Mouse (Mus musculus) cerebellum, adult 2 months (tissue): ENCODE results near the gene Cachd1. TPM values are rescaled to one million over a fixed set of nuclear protein-coding genes. Genes with fewer than 3 reads are reported as not detected.

Source experiments
- DNase-seq, 2 experiments: peaks; one replicate each; pipeline ENCODE4 v3.0.0; 2021
- H3K27ac ChIP-seq: fragments of 200-500 bp; 2 replicates; pipeline ENCODE4 v1.5.1; 2012; ENCODE audit warnings: low read length, control low read depth, inconsistent platforms; ENCODE audit not compliant: insufficient read depth
- H3K27me3 ChIP-seq: fragments of 200-500 bp; 2 replicates; pipeline ENCODE4 v1.6.1; 2012; ENCODE audit warnings: inconsistent platforms, mild to moderate bottlenecking, low read length, moderate library complexity; ENCODE audit not compliant: control insufficient read depth, insufficient read depth
- H3K4me1 ChIP-seq: fragments of 200-500 bp; 2 replicates; pipeline ENCODE4 v1.6.1; 2011; ENCODE audit warnings: low read length; ENCODE audit not compliant: control insufficient read depth, insufficient read depth
- H3K4me3 ChIP-seq: fragments of 200-500 bp; replicated peaks from 2 replicates; pipeline ENCODE3; 2011; ENCODE audit warnings: mild to moderate bottlenecking, low read depth, low read length, control low read depth; ENCODE audit not compliant: insufficient read depth
- CTCF ChIP-seq: fragments of 200-500 bp; IDR thresholded peaks from 2 replicates; pipeline ENCODE4 v1.5.1; 2011; ENCODE audit warnings: low read depth, mild to moderate bottlenecking, control low read depth, low read length, moderate library complexity, borderline replicate concordance; ENCODE audit not compliant: insufficient read depth
- POLR2A ChIP-seq: fragments of 200-500 bp; IDR thresholded peaks from 2 replicates; pipeline ENCODE4 v1.6.1; 2011; ENCODE audit warnings: low read length, control low read depth, borderline replicate concordance; ENCODE audit not compliant: insufficient read depth
- WGBS: fragments of 180-500 bp; shearing (Covaris S2); methylation state at CpG from one replicate; pipeline ENCODE4 v1.1.7; 2018; 5-methylcytosine and 5-hydroxymethylcytosine counted together
- polyA plus RNA-seq: library from polyadenylated mRNA; depleted of rRNA; stranded (reverse); fragments of >200 nt; gene quantifications from 2 replicates; pipeline ENCODE4 v1.2.3, GENCODE M21; 2012

Cachd1 gene
- polyA plus RNA-seq, 1 experiment: 41.4 TPM

DNA sequence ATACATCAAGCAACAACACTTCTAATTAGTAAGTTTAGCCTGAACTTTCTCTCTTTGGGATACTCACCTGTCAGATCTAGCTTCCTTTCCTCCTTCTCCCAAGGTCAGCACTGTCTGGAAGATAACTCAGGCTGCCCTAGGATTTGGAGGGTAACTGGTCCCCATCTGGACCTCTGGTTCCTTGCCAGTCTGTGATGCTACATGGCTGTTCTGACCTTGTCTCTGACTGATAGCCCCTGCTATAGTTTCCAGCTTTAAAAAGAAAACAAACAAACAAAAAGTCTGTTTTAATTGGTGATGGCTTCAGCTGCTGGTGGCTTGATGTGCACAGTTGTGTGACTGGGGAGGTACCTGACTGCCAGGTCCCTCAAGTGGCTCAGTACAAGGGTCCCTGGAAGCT is 20.0 kb upstream of the Cachd1 start:
- no peaks in the 10 kb centered on the region for H3K4me1 ChIP-seq
- TF ChIP-seq POLR2A (no peak), CTCF (no peak)
- H3K27ac ChIP-seq: no peak overlapping the region
- DNase-seq: no peak
- H3K27me3 ChIP-seq: no peaks in the 10 kb centered on the region
- no peak overlapping the region for H3K4me3 ChIP-seq

GRCm38 (mm10) chr4:100758265-100758898 is 18.1 kb upstream of the Cachd1 start:
- TF ChIP-seq POLR2A: no peak
- no peak for TF ChIP-seq CTCF
- no peak overlapping the region for H3K27ac ChIP-seq
- no peak for DNase-seq
- no peak overlapping the region for H3K4me3 ChIP-seq
- H3K4me1 ChIP-seq: no peaks in the 10 kb centered on the region
- 75% methylated on average over 6 of the region's 6 CpGs for whole genome bisulfite sequencing
- H3K27me3 ChIP-seq: no peaks in the 10 kb centered on the region

DNA sequence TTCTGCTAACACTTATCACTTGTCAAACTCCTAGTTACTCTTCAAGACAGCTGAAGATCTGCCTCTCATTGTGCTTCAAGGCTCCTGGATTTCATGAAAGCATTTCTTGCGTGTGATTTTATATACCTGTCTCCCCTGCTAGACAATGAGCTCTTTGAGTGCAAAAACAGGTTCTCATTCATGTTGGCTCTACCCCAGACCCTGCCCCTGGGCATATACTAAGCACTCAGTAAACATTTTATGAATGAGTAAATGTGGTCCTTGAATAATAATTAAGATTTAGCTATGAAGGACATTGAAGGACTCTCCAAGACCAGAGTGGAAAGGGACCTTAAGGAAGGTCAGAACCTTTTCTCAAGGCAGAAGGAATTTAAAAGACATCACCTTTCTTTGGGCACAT is 16.9 kb upstream of the Cachd1 start:
- 77% methylated on average over 1 of the region's 1 CpGs for WGBS
- H3K4me3 ChIP-seq: no peak overlapping the region

DNA sequence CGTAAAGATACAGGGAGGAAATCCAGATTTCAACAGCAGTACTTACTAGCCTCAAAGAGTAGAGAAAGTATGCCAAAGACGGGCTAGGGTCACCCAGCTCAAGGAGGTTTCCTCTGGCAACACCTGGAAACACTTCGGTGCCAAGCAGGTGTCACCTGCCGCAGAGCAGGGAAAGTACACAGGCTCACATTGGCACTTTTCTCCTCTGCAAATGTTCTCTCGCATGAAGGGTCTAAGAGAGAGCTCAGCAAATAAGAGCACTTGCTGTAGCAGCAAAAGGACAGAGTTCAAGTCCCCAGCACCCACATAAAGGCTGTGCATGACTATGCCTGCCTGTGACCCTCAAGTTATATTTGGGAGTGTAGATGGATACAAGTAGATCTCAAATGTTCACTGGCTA is 16.1 kb upstream of the Cachd1 start:
- H3K27ac ChIP-seq: no peak overlapping the region
- H3K4me1 ChIP-seq: no peaks in the 10 kb centered on the region
- TF ChIP-seq CTCF: no peak
- no peak for DNase-seq
- no peak overlapping the region for H3K4me3 ChIP-seq
- 90% methylated on average over 5 of the region's 5 CpGs for WGBS
- no peaks in the 10 kb centered on the region for H3K27me3 ChIP-seq

More for the DNA sequence above, 16.9 kb upstream of the Cachd1 start:
- H3K4me1 ChIP-seq: no peaks in the 10 kb centered on the region
- no peak overlapping the region for H3K27ac ChIP-seq
- TF ChIP-seq POLR2A (no peak), CTCF (no peak)
- no peaks in the 10 kb centered on the region for H3K27me3 ChIP-seq
- DNase-seq: no peak

DNA sequence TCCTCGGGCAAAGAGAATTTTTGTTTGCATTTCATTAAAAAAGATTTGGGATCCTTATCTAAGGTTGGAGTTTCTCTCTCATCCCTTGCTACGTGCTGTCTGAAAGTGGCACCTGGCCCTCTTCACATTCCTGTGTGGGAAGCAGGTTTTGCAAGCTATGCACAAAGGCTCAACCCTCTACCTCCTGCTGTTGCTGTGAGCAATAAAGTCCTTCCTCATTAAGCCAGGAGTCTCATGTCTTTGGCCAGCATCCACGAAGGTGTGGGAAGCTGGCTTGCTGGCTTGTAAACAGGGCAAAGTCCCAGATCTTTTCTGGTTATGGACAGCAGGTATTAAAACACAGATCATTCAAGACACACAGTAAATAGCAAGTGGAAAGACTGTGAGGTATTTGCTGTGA is 7.9 kb upstream of the Cachd1 start:
- 25% methylated on average over 3 of the region's 3 CpGs for WGBS
- peak in 1 of 2 experiments; percentile 27 for DNase-seq
- TF ChIP-seq POLR2A (no peak), CTCF (no peak)
- H3K27me3 ChIP-seq: no peaks in the 10 kb centered on the region
- no peaks in the 10 kb centered on the region for H3K4me1 ChIP-seq
- no peak overlapping the region for H3K27ac ChIP-seq
- no peak overlapping the region for H3K4me3 ChIP-seq

DNA sequence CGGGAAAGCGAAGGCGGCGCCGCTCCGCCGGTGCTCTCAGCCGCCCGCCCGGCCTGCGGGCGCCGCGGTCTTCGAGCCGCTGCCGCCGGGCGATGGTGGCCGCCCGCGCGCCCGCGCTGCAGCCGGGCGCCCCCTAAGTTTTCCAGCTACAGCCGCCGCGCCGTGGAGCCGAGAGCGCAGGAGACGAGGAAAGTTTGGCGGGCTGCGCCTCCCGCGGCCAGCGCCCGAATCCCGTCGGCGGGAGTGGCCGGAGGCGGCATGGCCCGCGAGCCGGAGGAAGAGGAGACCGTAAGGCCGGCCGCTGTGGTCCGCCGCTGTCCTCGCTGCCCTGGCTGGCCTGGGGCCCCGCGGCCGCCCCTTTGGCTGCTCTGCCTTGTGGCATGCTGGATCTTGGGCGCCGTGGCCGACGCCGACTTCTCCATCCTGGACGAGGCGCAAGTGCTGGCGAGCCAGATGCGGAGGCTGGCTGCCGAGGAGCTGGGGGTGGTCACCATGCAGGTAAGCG is 448 bp downstream of the Cachd1 start:
- Histone ChIP-seq H3K4me1 (0 out of 2 replicates have a peak, but pooled peaks cover 3% of the 10 kb centered on the region), H3K27me3 (peaks cover 2% of the 10 kb centered on the region; the same call in 1 of the 2 replicates), H3K27ac (no peak overlapping the region), H3K4me3 (peak overlapping the region; percentile 39)
- DNase-seq: peak; percentile 20 to 37
- WGBS: under 1% methylated on average over 67 of the region's 68 CpGs
- no peak for TF ChIP-seq CTCF
- TF ChIP-seq POLR2A: no peak

- H3K4me3 ChIP-seq: peak overlapping the region; percentile 39
- no peak for TF ChIP-seq POLR2A
- no peak for TF ChIP-seq CTCF
- DNase-seq: peak; percentile 6 to 18
Observed at GRCm38 (mm10) chr4:100777376-100778041, 1.0 kb downstream of the Cachd1 start.

DNA sequence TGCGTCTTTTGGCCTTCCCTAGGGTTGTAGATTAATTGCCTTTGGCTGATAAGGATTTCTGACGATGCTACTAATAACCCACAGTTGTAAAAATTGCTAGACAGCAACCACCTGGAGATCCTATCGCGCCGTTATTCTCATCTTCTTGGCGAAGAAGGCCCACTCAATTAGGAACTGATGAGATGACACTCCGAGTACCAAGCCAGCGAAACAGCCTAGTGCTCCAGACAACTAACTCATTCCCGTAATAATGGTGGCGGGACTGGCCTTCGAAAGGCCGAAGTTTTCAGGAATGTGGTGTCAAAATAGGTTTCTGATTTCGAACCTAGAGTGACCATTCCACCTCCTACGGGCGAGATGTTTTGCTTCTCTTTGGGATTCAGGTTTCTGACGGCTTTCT is 1.6 kb downstream of the Cachd1 start:
- WGBS: 37% methylated on average over 16 of the region's 16 CpGs
- Histone ChIP-seq H3K4me3 (peak overlapping the region; percentile 39), H3K27me3 (peaks cover 2% of the 10 kb centered on the region; the same call in 1 of the 2 replicates), H3K4me1 (peaks cover 3% of the 10 kb centered on the region; the same call in 1 of the 2 replicates), H3K27ac (no peak overlapping the region; the same call in 1 of the 2 replicates)
- TF ChIP-seq POLR2A: no peak
- no peak for TF ChIP-seq CTCF
- peak in 1 of 2 experiments; percentile 10 for DNase-seq

More at GRCm38 (mm10) chr4:100777376-100778041, 1.0 kb downstream of the Cachd1 start:
- 2% methylated on average over 42 of the region's 42 CpGs for WGBS
- Histone ChIP-seq H3K4me1 (peaks cover 3% of the 10 kb centered on the region; the same call in 1 of the 2 replicates), H3K27ac (no peak overlapping the region), H3K27me3 (peaks cover 2% of the 10 kb centered on the region; the same call in 1 of the 2 replicates)
